Mouse (Mus musculus) spleen, postnatal 36 days (tissue): ENCODE data around the gene Esr1.
A peak's percentile ranks its signal among the peaks of the same experiment; 100 is the strongest.

Experiments
- DNase-seq, 2 experiments: peaks; one replicate each; pipeline ENCODE4 v3.0.0; 2022; ENCODE audit warnings: low spot score in 2 of 2, mixed read lengths in 1 of 2

Gene Esr1

DNA sequence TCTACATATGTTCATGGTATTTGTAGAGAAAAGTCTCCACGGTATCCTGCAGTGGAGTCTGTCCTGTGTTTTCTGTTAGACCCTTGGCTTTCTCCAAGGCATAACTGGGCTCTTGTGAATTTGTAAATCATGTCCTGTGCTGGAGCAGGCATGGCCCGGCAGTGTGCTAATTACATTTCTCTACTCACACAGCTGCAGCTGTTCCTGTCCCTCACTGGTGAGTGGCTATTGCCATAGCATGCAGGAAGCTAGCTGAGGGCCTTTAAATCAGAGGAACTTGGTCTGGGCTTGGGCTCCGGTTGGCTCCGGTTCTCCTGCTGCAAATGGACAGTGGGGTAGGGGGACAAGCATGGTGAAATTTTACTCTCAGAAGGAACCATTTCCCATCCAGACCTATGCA lies 226.7 kb downstream of the Esr1 start:
- no peak for DNase-seq

DNA sequence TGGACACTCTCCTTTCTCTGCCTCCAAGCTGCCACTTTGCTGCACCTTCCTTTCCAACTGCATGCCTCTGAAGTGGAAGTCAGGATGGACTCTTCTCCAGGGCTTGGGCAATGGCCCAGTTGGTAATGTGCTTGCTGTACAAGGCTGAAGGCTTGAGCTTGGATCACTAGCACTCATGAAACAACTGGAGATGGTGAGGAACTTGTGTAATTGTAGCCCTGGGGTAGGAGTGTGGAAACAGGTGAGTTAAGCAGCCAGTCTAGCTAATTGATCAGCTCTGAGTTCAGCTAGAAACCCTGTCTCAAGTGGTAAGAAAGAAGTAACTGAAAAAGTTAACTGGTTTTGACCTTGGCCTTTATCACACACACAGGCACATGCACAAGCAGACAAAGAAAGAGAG lies 229.6 kb downstream of the Esr1 start:
- DNase-seq, result no peak

DNA sequence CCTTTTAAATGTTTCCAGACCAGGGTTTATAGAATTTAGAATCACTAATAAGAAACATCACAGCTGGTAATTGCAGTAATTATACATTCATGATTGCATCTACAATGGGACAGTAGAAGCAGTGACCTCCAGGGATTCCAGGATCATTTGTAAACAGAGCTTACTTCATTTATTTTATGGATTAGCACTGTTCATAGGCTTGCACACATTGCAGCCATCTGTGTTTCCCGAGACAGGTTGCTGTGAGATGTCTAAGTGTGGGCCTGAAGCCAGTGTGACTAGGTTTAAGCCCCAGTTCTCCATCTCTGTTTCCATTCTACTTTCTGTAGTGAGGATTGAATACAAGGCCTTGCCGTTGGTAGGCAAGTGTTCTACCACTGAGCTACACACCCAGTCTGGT lies 236.1 kb downstream of the Esr1 start:
- DNase-seq, result no peak

DNA sequence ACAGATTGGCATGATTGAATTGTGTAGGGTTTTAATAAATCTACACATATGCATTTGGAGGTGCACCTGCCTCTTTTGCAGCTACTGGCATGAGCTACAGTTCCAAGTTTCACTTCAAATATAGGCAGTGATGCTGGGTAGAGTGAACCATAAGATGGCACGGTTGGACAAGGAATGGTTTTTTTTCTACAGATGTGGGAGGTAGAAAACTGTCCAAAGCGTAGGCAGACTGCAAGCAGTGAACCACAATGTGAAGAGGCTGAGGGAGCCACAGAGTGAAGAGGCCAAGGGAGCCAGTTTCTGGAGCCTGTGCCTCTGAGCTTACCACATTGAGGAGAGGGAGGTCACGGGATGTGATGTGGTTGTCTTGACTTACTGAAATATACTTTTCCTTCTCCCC lies 238.5 kb downstream of the Esr1 start:
- no peak for DNase-seq

DNA sequence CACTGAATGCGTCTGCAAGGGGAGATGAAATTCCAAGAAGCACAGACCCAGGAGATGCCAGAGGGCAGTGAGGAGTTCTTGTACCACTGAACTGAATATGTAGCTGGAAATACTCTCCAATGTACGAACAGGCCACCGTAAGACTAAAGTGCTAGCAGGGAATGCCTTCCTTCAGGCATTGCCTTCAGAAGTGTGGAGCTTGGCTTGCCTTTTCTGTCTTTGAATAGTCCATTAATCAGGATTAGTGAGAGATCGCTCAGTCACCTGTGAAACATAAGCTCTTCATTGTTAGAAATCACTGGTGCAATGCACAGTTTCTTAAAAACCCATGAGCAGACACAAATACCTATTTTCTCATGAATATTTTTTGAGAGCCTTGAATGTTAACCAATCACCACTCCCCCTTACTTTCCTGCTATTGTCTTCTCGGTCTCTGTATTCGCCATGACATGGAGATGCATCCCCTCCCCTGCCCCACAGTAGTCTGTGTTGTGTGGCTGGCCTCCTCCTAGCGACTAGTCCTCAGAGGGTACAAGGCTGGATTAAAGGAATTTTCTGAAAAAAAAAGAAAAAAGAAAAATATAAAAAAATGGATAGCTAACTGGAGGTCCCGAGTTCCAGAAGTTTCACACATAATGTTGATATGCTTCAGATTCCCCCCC lies 263.8 kb downstream of the Esr1 start:
- DNase-seq, result no peak

DNA sequence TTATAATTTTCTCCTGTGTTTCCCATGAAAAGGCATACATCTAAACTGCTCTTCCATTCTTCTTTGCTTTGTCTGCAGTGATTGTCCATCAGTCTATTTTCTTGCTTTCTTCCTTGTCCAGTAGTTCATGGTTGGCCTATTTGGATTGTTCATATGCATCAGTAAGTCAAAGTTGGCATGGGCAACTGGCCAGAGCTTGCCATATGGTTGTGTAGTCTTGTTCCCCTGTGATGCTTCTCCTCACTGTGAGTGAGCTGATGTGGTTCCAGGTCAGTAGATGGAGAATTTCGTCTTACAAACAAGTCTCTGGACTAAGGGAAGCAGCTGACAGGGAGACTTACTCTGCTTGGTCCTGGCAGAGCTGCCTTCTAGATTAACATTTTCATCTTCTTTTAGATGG lies 270.0 kb downstream of the Esr1 start:
- DNase-seq, result no peak

DNA sequence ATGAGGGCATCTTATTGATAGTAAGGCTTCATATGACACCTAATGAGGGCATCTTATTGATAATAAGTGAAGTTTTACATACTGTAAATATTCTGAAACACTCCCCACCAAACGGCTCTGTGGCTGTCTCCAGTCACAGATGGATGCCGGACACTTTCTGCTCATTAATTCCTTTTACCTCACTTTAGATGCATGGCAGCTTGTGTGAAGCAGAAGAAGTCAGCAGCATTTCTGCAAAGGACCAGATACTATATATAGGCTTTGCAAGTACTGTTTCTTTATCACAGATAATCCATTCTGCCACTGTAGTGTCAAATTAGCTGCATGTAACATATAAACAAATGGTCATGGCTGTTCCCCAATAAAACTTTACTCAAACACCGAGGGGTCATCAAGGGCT lies 274.1 kb downstream of the Esr1 start:
- DNase-seq, result no peak

DNA sequence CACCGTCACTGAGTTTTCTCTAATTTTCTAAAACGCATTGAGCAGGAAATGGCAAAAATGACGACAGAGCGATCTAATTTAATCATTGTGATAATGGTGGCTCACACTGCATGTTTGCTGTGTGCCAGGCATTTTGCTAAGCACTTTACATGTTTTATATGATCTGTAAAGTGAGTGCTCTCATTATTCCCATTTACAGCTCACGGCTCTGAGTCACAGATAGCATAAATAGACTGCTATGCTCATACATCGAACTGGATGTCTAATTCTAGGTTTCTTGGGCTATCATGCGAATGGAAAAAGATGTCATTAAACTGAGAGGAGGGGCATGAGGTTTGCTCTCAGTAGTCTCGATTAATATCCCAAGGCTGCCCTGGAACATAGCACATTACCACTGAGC lies 274.6 kb downstream of the Esr1 start:
- no peak for DNase-seq

DNA sequence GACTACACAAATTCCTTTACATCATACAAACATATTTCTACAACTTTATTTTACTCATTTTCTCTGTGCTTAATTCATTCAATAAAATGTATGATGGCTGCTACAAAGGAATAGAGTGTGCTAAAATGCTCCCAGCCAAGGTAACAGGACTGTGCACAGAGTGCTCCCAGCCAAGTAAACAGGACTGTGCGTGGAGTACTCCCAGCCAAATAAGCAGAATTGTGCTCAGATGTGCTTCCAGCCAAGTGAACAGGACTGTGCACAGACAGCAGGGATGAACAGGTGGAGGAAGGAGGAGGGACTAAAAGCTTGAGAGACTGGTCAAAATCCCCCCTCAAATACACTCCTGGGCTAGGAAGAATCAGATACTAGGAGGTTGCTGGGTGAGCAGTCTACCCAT lies 282.1 kb downstream of the Esr1 start:
- DNase-seq, result no peak

DNA sequence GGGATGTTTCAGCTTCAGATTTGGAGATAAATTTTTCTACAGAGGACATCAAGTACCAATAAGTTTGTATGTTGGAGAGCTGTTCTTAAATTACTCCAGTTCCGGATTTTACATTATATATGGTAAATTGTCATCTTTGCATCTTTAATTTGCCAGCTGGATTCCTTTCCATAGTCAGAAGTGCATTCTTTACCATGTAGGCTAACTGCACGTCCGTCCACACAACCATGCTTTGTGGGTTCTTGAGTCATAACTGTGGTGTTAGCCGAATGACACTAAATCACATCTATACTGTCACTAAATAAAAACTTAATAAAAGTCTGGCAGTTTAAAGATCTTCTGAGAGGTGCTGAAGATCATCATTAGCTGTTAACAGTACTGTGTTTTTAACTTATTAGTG lies 286.4 kb downstream of the Esr1 start:
- DNase-seq, result no peak

DNA sequence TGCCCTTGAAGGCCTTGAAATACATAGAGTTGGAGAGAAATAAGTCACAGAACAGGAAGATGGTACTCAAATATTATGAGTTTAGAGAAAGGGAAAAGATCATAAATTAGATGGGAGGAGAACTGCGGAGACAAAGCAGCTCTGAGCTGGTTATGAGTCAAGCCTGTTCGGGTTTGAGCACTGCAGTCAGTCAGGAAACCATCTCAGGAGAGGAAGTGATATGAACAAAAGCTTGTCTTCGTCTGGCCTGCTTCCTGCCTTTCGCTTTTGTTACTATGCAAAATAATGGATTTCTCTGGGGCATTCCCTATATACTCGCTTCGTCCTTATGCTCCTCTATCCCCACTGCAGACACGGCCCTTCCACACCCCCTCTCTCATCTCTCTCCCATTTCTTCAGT lies 288.9 kb downstream of the Esr1 start:
- DNase-seq, result no peak

DNA sequence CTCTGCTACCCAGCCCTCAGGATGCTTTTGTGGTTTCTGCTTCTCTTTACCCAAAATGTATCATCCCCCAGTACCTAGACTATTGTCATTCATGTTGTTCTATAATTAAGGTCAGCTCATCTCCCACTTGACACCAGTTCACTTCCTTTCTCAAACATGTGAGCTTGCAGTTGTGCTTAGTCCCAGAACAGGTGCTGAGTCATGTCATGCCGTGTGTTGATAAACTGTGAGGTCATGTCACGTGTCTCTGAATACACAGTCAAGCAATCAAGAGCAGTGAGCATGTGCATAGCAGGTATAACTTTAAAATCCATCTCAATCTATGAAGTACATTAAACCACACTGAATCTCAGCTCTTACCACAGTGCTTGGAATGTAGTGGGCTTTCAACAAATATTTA lies 297.9 kb downstream of the Esr1 start:
- DNase-seq, result peak in 1 of 2 experiments; percentile 1

DNA sequence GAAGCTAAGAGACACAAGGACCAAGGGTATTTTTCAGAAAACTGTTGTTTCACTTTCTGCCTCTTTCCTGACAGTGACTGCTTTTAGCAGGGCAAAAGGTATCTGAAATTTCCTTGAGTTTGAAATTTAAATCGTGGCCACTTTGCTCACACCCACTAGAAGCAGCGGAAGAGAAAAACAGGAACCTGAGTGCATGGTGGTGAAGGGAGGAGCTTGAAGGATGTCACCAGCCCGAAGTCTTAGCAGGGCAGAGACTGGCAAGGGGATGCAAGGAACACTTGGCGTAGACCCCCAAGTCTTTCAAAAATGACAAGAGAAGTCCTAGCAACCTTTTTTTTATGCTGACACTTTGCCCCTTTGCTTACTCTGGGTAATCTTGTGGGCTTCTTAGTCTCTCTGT lies 299.1 kb downstream of the Esr1 start:
- DNase-seq, result peak; percentile 4 to 13

DNA sequence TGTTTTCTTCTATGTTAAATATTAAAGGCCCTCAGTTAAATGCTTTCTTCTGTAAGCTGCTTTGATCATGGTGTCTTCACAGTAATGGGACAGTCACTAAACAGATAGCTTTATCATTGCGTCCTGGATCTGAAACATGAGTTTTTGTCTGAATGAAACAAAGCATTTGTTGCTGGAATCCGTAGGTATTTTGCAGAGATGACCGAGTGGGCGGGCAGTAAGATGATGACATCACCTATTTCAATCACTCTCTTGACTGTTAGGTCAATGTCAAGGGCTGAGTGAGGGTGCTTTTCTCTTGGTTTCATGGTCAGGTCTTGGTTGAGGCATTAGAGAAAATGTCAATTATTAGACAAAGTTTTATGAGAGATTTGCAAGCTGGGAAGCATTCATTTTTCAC lies 307.7 kb downstream of the Esr1 start:
- no peak for DNase-seq

DNA sequence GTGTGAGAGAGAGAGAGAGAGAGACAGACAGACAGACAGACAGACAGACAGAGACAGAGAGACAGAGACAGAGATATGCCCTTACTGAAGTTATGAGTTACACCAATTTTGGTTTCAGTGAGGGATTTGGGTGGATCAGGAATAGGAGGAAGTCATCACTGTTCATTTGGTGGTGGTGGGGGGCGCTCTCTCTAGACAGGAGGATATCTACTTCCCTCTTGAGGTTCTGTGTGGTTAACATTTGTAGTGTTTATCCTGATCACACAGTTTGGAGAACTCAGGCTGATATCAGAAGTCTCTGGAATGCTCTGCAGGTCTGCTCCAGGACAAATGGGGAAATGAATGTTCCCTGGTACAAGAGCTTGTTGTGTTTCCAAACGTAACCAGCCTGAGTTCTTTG lies 312.2 kb downstream of the Esr1 start:
- no peak for DNase-seq

DNA sequence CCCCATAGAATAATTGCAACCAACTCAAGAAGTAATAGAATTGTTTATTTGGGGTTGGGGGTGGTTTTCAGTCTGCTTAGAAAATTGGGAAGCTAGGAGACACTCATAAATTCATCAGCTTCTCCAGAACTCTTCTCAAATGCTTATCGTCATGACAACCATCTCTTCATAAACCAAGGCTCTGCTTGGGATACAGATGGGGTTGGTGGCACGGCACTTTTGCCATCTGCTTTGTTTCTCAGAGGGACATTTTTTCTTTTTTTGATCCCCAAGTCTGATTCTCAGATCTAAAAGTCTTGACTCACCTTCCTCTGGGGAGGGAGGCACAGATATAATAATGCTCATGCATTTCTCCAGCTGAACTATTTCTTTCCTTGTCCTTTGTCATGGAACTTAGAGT lies 313.0 kb downstream of the Esr1 start:
- DNase-seq, result no peak

DNA sequence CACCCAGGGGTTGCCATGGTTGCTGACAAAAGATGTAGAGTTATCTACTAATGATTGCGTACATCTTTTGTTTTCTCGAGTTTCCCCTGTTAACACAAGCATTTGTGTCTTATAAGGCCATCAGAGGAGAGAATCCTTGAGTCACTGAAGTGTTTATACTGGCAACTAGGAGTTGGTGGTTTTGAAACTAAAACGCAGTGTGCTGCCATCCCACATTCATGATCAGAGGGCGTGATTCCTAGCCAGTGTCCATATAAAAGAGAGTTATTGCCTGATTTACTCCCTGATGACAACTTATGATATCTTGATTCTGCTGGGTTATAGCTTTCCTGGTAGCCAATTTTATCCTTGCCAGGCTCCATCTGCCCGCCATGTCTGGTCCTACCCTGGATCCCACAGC lies 331.8 kb downstream of the Esr1 start:
- no peak for DNase-seq

DNA sequence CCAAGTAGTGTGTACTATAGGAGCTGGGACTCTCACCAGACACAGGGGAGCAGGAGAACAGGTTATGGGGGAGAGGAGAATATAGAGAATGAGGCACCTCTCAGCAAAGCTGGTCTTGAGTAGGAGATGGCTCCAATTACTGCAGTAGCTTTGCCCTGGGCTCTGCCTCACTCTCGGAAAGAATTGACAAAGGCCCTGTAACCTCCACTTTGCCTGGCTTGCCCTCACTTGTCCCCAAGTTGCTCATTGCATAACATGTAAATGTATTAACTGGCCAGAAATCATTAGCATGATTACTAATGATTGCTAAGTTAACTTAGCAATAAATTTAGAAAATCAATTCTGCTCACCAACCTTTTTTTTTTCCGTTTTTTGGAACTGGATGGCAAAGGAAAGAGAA lies 333.3 kb downstream of the Esr1 start:
- no peak for DNase-seq

DNA sequence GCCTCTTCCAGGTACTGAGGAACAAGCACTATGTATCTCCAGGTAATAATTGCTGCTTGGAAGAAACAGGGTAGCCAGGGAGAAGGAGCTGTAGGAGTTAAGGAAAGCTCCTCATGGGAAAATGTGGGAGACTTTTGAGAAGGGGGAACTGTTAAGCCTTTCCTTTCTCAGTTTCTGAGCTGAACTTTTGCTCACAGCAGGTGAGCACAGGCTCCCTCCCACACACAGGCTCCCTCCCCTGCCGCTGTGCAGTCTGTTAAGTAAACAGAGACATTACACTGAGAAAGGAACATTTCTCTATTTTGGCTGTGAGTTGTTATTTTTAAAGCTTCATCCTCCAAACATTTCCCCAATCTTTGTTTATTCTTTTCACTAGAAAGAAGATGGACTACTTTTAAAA lies 354.4 kb downstream of the Esr1 start:
- no peak for DNase-seq

DNA sequence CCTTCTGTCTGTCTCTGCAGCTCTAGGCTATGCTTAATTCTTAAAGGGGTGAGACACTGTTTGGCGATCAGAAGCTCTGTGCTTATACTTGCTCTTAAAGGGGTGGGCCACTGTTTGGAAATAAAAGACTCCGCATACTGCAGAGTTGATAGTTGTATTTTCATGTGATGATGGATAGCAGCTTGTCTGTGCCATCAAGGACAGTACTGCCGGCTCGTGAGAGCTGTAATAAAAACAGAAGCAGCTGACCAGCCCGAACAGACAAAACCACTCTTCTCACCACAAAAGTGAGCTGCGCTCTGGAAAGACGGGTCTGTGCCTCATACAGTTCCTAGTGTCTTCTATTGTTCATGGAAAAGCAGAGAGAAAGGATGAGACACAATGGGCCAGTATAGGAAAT lies 359.8 kb downstream of the Esr1 start:
- DNase-seq, result no peak

DNA sequence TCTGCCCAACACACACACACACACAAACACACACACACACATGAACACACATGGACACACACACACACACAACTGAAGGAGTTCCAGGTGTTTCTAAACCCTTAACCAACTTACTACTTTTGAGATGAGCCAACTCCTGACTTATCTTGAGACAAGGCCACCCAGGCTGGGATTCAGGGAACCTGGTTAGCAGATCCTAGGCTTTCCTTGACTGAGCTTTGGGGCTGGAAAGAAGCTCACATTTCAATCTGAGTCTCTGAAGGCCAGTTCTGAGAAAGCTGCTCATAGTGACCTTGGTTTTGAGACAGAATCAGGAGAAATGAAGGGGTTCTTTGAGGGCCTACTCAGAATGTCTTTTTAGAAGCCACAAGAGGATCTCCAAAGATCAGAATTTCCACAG lies 360.2 kb downstream of the Esr1 start:
- no peak for DNase-seq

DNA sequence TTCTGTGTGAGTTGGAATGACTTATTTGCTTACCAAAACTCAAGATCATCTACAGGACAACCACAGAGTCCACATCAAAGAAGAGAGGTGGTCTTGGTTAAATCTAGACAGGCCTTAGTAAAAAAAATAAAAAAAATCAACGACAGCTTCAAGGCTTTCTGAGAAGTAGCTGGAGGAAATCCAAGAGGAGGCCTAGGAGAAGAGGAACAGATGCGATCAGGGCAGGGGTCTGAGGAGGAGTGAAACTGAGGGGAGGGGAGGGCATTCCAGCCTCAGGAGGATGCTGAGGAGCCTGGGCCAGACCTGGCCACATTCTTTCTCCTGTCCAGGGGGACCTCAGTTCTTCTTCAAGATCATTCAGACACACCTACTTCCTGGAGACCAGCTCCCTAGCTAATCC lies 360.6 kb downstream of the Esr1 start:
- no peak for DNase-seq

DNA sequence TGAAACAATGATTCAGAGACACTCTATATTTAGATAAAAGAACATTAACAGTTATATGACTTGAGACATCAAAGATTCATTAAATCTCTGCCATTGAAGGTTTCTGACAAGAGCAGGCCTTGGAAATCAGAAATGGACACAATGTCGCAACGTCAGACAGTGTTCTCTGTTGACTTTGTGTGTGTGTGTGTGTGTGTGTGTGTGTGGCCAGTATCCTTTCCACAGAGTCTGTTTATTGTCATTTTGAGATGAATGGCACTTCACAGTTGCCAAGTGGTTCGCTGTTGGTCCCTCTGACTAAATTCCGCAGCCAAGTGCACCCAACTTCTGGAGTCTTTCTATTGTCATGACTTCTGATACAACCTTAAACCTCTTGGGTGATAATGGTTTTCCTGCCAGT lies 362.9 kb downstream of the Esr1 start:
- DNase-seq, result no peak

DNA sequence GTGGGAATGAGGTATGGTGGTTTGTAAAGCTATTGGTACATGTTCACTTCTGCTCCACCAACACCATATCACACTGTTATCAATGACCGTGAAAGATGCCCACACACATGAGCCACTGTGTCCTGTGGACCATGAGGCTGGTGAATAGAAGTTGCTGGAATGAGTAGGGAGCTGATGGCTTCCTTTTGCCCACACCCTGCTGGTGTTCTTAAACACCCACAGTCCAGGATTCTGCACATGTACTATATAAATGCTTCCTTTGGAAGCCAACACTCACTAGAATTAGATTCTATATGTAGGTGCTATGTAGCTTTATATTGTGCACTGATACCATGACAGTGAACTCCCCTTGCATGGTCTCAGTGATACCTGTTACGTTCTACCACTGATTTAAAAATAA lies 365.2 kb downstream of the Esr1 start:
- no peak for DNase-seq

DNA sequence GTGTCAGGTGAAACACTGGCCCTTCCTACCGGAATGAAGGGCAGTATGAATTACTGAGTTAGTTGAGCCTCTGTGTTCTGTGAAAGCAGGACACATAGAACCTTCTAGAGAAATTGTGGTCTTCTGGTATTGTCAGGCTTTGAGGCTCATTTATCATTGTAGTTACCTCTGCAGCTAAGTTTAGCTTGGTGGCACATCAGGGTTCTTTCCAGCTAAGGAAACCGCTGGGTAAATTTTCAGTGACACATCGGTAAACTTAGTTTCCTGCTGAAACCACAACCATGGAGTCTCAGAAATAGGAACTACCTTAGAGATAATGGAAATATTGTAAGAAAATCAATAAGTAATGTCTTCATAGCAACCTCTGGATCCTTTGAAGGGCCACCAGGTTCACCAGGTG lies 366.0 kb downstream of the Esr1 start:
- no peak for DNase-seq
